Mouse (Mus musculus): ENCODE data around the gene Thoc5.

Gene Thoc5

GRCm38 (mm10) chr11:4974376-4975122 lies 79.4 kb downstream of the Thoc5 start:
- no peak for DNase-seq (ENCODE audit: low spot score in 2 of 2)

- peak; percentile 41 to 57 for DNase-seq (ENCODE audit: low spot score in 2 of 2)
These were observed 80.5 kb downstream of the Thoc5 start for GRCm38 (mm10) chr11:4975623-4976022.

All from urinary bladder, adult 18-20 months (tissue).